Mouse (Mus musculus): Measurements from ENCODE around the gene Dnajc25. TPM values are rescaled to one million over a fixed set of nuclear protein-coding genes. Genes with fewer than 3 reads are reported as not detected.

Dnajc25 gene
- polyA plus RNA-seq, 1 experiment from 2014 or later = 6.3 TPM

GRCm38 (mm10) chr4:59037525-59037924 is 42.7 kb downstream of the Dnajc25 start:
- no peak overlapping the region for H3K9ac ChIP-seq (replicated peaks; ENCODE audit: low read length)
- ATAC-seq (ENCODE audit: low FRiP score, low TSS enrichment) (no peak), DNase-seq (no peak)
- H3K4me1 ChIP-seq (ENCODE audit: control insufficient read depth, insufficient read depth, low read length) = 0 out of 2 replicates have a peak, but pooled peaks cover 3% of the 10 kb centered on the region
- 70% methylated on average over 3 of the region's 3 CpGs for WGBS
- no peaks in the 10 kb centered on the region for H3K9me3 ChIP-seq (ENCODE audit: control insufficient read depth, low read length)
- H3K27me3 ChIP-seq (ENCODE audit: control insufficient read depth, insufficient read depth, low read length) = no peaks in the 10 kb centered on the region
- peaks cover 17% of the 10 kb centered on the region for H3K36me3 ChIP-seq (ENCODE audit: control insufficient read depth, insufficient read depth, low read length)
- no peak overlapping the region for H3K4me2 ChIP-seq (ENCODE audit: low read length)
- no peak overlapping the region for H3K27ac ChIP-seq (replicated peaks; ENCODE audit: low read depth, low read length)
- no peak overlapping the region for H3K4me3 ChIP-seq (replicated peaks; ENCODE audit: low read depth, low read length)

- H3K9me3 ChIP-seq (ENCODE audit: control insufficient read depth, low read length) = no peaks in the 10 kb centered on the region
- DNase-seq = no peak
- H3K9ac ChIP-seq (replicated peaks; ENCODE audit: low read length) = no peak overlapping the region
- 0 out of 2 replicates have a peak, but pooled peaks cover 3% of the 10 kb centered on the region for H3K4me1 ChIP-seq (ENCODE audit: control insufficient read depth, insufficient read depth, low read length)
- H3K27me3 ChIP-seq (ENCODE audit: control insufficient read depth, insufficient read depth, low read length) = no peaks in the 10 kb centered on the region
- peaks cover 17% of the 10 kb centered on the region for H3K36me3 ChIP-seq (ENCODE audit: control insufficient read depth, insufficient read depth, low read length)
- no peak for ATAC-seq (ENCODE audit: low FRiP score, low TSS enrichment)
- no peak overlapping the region for H3K4me2 ChIP-seq (ENCODE audit: low read length)
- H3K4me3 ChIP-seq (replicated peaks; ENCODE audit: low read depth, low read length) = no peak overlapping the region
- no peak overlapping the region for H3K27ac ChIP-seq (replicated peaks; ENCODE audit: low read depth, low read length)
- 90% methylated on average over 11 of the region's 11 CpGs for WGBS
These were observed 45.8 kb downstream of the Dnajc25 start for GRCm38 (mm10) chr4:59040397-59041287.

- WGBS = 99% methylated on average over 5 of the region's 5 CpGs
- no peak for DNase-seq
These were observed 48.2 kb downstream of the Dnajc25 start for GRCm38 (mm10) chr4:59043074-59043473.

GRCm38 (mm10) chr4:59043891-59044290 is 49.0 kb downstream of the Dnajc25 start:
- H3K4me2 ChIP-seq (ENCODE audit: low read length) = no peak overlapping the region
- no peaks in the 10 kb centered on the region for H3K4me1 ChIP-seq (ENCODE audit: control insufficient read depth, insufficient read depth, low read length)

More at GRCm38 (mm10) chr4:59043074-59043473, 48.2 kb downstream of the Dnajc25 start:
- Histone ChIP-seq H3K4me1 (ENCODE audit: control insufficient read depth, insufficient read depth, low read length) (no peaks in the 10 kb centered on the region), H3K27me3 (ENCODE audit: control insufficient read depth, insufficient read depth, low read length) (no peaks in the 10 kb centered on the region), H3K4me2 (ENCODE audit: low read length) (no peak overlapping the region), H3K27ac (replicated peaks; ENCODE audit: low read depth, low read length) (no peak overlapping the region), H3K9ac (replicated peaks; ENCODE audit: low read length) (no peak overlapping the region), H3K9me3 (ENCODE audit: control insufficient read depth, low read length) (no peaks in the 10 kb centered on the region), H3K4me3 (replicated peaks; ENCODE audit: low read depth, low read length) (no peak overlapping the region), H3K36me3 (ENCODE audit: control insufficient read depth, insufficient read depth, low read length) (peaks cover 17% of the 10 kb centered on the region)
- no peak for ATAC-seq (ENCODE audit: low FRiP score, low TSS enrichment)

GRCm38 (mm10) chr4:59047222-59047621 is 52.4 kb downstream of the Dnajc25 start:
- no peak overlapping the region for H3K27ac ChIP-seq (replicated peaks; ENCODE audit: low read depth, low read length)

More at GRCm38 (mm10) chr4:59043891-59044290, 49.0 kb downstream of the Dnajc25 start:
- DNase-seq = no peak
- no peak overlapping the region for H3K4me3 ChIP-seq (replicated peaks; ENCODE audit: low read depth, low read length)
- H3K27ac ChIP-seq (replicated peaks; ENCODE audit: low read depth, low read length) = no peak overlapping the region
- peaks cover 17% of the 10 kb centered on the region for H3K36me3 ChIP-seq (ENCODE audit: control insufficient read depth, insufficient read depth, low read length)
- H3K27me3 ChIP-seq (ENCODE audit: control insufficient read depth, insufficient read depth, low read length) = no peaks in the 10 kb centered on the region
- ATAC-seq (ENCODE audit: low FRiP score, low TSS enrichment) = no peak
- no peak overlapping the region for H3K9ac ChIP-seq (replicated peaks; ENCODE audit: low read length)
- no peaks in the 10 kb centered on the region for H3K9me3 ChIP-seq (ENCODE audit: control insufficient read depth, low read length)
- 88% methylated on average over 6 of the region's 6 CpGs for WGBS

GRCm38 (mm10) chr4:59051081-59051480 is 56.2 kb downstream of the Dnajc25 start:
- no peak for ATAC-seq (ENCODE audit: low FRiP score, low TSS enrichment)
- DNase-seq = no peak
- Histone ChIP-seq H3K4me1 (ENCODE audit: control insufficient read depth, insufficient read depth, low read length) (no peaks in the 10 kb centered on the region), H3K36me3 (ENCODE audit: control insufficient read depth, insufficient read depth, low read length) (no peaks in the 10 kb centered on the region), H3K4me3 (replicated peaks; ENCODE audit: low read depth, low read length) (no peak overlapping the region), H3K27ac (replicated peaks; ENCODE audit: low read depth, low read length) (no peak overlapping the region), H3K27me3 (ENCODE audit: control insufficient read depth, insufficient read depth, low read length) (no peaks in the 10 kb centered on the region), H3K9ac (replicated peaks; ENCODE audit: low read length) (no peak overlapping the region), H3K9me3 (ENCODE audit: control insufficient read depth, low read length) (no peaks in the 10 kb centered on the region), H3K4me2 (ENCODE audit: low read length) (no peak overlapping the region)
- WGBS = 97% methylated on average over 1 of the region's 1 CpGs

More at GRCm38 (mm10) chr4:59047222-59047621, 52.4 kb downstream of the Dnajc25 start:
- H3K27me3 ChIP-seq (ENCODE audit: control insufficient read depth, insufficient read depth, low read length) = no peaks in the 10 kb centered on the region
- no peaks in the 10 kb centered on the region for H3K9me3 ChIP-seq (ENCODE audit: control insufficient read depth, low read length)
- no peak overlapping the region for H3K4me3 ChIP-seq (replicated peaks; ENCODE audit: low read depth, low read length)
- no peak for ATAC-seq (ENCODE audit: low FRiP score, low TSS enrichment)
- 23% methylated on average over 3 of the region's 3 CpGs for WGBS
- no peaks in the 10 kb centered on the region for H3K4me1 ChIP-seq (ENCODE audit: control insufficient read depth, insufficient read depth, low read length)
- no peak overlapping the region for H3K4me2 ChIP-seq (ENCODE audit: low read length)
- DNase-seq = no peak
- H3K36me3 ChIP-seq (ENCODE audit: control insufficient read depth, insufficient read depth, low read length) = peaks cover under 1% of the 10 kb centered on the region
- no peak overlapping the region for H3K9ac ChIP-seq (replicated peaks; ENCODE audit: low read length)

GRCm38 (mm10) chr4:59057929-59058328 is 63.1 kb downstream of the Dnajc25 start:
- H3K4me2 ChIP-seq (ENCODE audit: low read length) = no peak overlapping the region
- H3K27ac ChIP-seq (replicated peaks; ENCODE audit: low read depth, low read length) = no peak overlapping the region
- no peaks in the 10 kb centered on the region for H3K9me3 ChIP-seq (ENCODE audit: control insufficient read depth, low read length)
- no peaks in the 10 kb centered on the region for H3K36me3 ChIP-seq (ENCODE audit: control insufficient read depth, insufficient read depth, low read length)
- ATAC-seq (ENCODE audit: low FRiP score, low TSS enrichment) (no peak), DNase-seq (no peak)
- H3K9ac ChIP-seq (replicated peaks; ENCODE audit: low read length) = no peak overlapping the region
- 95% methylated on average over 3 of the region's 3 CpGs for WGBS
- no peaks in the 10 kb centered on the region for H3K4me1 ChIP-seq (ENCODE audit: control insufficient read depth, insufficient read depth, low read length)
- no peak overlapping the region for H3K4me3 ChIP-seq (replicated peaks; ENCODE audit: low read depth, low read length)
- no peaks in the 10 kb centered on the region for H3K27me3 ChIP-seq (ENCODE audit: control insufficient read depth, insufficient read depth, low read length)

- no peaks in the 10 kb centered on the region for H3K36me3 ChIP-seq (ENCODE audit: control insufficient read depth, insufficient read depth, low read length)
- no peak overlapping the region for H3K4me3 ChIP-seq (replicated peaks; ENCODE audit: low read depth, low read length)
- no peak overlapping the region for H3K27ac ChIP-seq (replicated peaks; ENCODE audit: low read depth, low read length)
- no peak overlapping the region for H3K9ac ChIP-seq (replicated peaks; ENCODE audit: low read length)
- WGBS = 66% methylated on average over 12 of the region's 12 CpGs
- H3K27me3 ChIP-seq (ENCODE audit: control insufficient read depth, insufficient read depth, low read length) = no peaks in the 10 kb centered on the region
- H3K9me3 ChIP-seq (ENCODE audit: control insufficient read depth, low read length) = no peaks in the 10 kb centered on the region
- DNase-seq (no peak), ATAC-seq (ENCODE audit: low FRiP score, low TSS enrichment) (no peak)
- H3K4me1 ChIP-seq (ENCODE audit: control insufficient read depth, insufficient read depth, low read length) = no peaks in the 10 kb centered on the region
- H3K4me2 ChIP-seq (ENCODE audit: low read length) = no peak overlapping the region
These were observed 67.7 kb downstream of the Dnajc25 start for GRCm38 (mm10) chr4:59062526-59062925.

- Histone ChIP-seq H3K4me1 (ENCODE audit: control insufficient read depth, insufficient read depth, low read length) (no peaks in the 10 kb centered on the region), H3K27ac (replicated peaks; ENCODE audit: low read depth, low read length) (no peak overlapping the region), H3K4me3 (replicated peaks; ENCODE audit: low read depth, low read length) (no peak overlapping the region), H3K36me3 (ENCODE audit: control insufficient read depth, insufficient read depth, low read length) (no peaks in the 10 kb centered on the region), H3K9ac (replicated peaks; ENCODE audit: low read length) (no peak overlapping the region), H3K9me3 (ENCODE audit: control insufficient read depth, low read length) (no peaks in the 10 kb centered on the region), H3K4me2 (ENCODE audit: low read length) (no peak overlapping the region), H3K27me3 (ENCODE audit: control insufficient read depth, insufficient read depth, low read length) (no peaks in the 10 kb centered on the region)
- no peak for ATAC-seq (ENCODE audit: low FRiP score, low TSS enrichment)
- DNase-seq = peak; percentile 3
- WGBS = 31% methylated on average over 3 of the region's 3 CpGs
These were observed 74.4 kb downstream of the Dnajc25 start for GRCm38 (mm10) chr4:59069276-59069675.
